Mouse (Mus musculus): ENCODE data around the gene Prkacb.
A peak's percentile ranks its signal among the peaks of the same experiment; 100 is the strongest.

Gene Prkacb

DNA sequence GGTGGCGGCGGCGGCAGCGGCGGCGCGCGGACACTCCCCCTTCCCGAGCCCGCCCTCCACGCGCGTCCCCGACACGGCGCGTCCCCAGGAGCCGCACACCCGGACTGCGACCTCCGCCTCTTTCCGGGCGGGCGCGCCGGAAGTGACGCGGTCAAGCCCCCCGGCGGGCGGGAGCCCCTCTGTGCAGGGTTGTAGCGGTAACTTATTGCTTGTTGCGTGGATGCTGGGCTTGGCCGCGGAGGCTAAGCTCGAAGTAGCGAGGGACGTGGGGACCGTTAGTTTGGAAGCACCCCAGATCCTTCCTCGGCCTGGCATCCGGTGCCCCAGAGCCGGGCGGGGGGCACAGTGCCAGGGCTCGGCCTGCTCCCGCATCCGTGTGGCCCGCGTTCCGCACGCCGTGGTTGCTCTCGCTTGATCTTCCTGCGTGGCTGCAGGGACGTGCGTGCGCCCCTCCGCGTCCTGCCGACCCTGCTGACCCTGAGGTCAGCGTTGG lies at the start of gene Prkacb:
TSS of gene Prkacb (minus strand) at position 90 of the 493 bp plus-strand sequence.
- peak; percentile 76 for DNase-seq (ENCODE audit: low read depth, low spot score)

GRCm38 (mm10) chr3:146860308-146860707 lies 47.5 kb upstream of the Prkacb start:
- no peak for DNase-seq (ENCODE audit: low read depth, low spot score)

DNA sequence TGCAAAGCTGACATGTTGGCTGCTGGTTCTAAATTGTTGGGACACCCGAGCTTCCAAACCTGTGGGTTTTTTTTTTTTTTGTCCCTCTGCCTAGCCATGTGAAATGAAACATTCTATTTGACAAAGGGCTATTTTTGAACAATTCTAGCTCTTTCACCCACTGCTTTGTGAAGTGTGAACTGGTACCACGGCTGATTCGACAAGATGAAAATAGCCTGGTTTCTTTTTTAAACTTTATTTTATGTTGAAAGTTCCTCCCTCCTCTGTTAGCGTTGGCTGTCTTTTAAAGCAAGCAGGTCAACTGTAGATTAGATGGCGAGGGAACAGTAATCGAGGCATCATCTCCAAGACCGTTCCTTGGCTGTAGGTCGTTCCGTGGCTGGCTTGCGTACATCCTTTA lies 44.6 kb upstream of the Prkacb start:
- DNase-seq (ENCODE audit: low read depth, low spot score): no peak

GRCm38 (mm10) chr3:146854473-146855087 lies 41.8 kb upstream of the Prkacb start:
- no peak for DNase-seq (ENCODE audit: low read depth, low spot score)

- DNase-seq (ENCODE audit: low read depth, low spot score): peak; percentile 77
Observed at GRCm38 (mm10) chr3:146851966-146852891, 39.4 kb upstream of the Prkacb start, which contains the start of gene Ttll7. Gene Ttll7, plus strand, starts transcription at chr3:146852367.

- DNase-seq (ENCODE audit: low read depth, low spot score): no peak
Observed at GRCm38 (mm10) chr3:146849360-146849759, 36.6 kb upstream of the Prkacb start.

DNA sequence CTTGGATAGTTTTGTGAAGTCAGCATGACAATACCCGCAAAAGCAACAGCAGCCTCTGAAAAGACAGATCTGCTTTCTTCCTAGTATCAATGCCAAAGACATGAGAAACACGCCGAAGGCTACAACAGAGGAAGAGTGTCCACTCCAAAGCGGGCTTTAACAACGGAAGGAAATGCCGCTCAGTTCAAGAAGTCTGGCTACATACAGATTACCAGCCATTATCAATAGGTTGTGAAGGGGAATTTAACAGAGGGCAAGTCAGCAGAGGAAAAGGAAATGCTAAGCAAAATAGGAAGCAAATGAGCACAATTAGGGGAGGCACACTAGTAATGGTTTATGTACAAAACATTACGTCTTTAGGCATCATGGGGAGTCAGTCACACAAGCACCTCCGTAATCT lies 35.3 kb upstream of the Prkacb start:
- no peak for DNase-seq (ENCODE audit: low read depth, low spot score)

- no peak for DNase-seq (ENCODE audit: low read depth, low spot score)
Observed at GRCm38 (mm10) chr3:146846237-146846636, 33.4 kb upstream of the Prkacb start.

GRCm38 (mm10) chr3:146843470-146843869 lies 30.7 kb upstream of the Prkacb start:
- no peak for DNase-seq (ENCODE audit: low read depth, low spot score)

GRCm38 (mm10) chr3:146842766-146843165 lies 30.0 kb upstream of the Prkacb start:
- no peak for DNase-seq (ENCODE audit: low read depth, low spot score)

GRCm38 (mm10) chr3:146820718-146821117 lies 7.9 kb upstream of the Prkacb start:
- DNase-seq (ENCODE audit: low read depth, low spot score): no peak

DNA sequence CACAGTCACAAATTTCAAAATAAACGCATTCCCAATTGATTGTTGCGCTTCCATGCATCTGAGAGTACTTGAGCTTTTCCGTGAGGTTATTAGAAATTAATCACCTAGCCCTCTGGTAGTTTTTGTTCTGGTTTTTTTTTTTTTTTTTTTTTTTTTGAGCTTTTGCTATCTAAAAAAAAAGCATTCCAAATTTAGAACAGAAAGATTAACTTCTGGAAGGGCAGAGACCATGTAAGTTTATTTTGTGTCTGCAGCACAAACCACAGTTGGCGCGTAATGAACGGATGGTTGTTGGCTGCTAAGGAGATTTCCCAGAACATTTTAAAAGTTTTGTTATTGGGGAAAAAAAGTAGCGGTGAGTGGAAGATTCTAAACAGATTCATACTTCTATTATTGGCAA lies 834 bp upstream of the Prkacb start:
- DNase-seq (ENCODE audit: low read depth, low spot score): no peak

DNA sequence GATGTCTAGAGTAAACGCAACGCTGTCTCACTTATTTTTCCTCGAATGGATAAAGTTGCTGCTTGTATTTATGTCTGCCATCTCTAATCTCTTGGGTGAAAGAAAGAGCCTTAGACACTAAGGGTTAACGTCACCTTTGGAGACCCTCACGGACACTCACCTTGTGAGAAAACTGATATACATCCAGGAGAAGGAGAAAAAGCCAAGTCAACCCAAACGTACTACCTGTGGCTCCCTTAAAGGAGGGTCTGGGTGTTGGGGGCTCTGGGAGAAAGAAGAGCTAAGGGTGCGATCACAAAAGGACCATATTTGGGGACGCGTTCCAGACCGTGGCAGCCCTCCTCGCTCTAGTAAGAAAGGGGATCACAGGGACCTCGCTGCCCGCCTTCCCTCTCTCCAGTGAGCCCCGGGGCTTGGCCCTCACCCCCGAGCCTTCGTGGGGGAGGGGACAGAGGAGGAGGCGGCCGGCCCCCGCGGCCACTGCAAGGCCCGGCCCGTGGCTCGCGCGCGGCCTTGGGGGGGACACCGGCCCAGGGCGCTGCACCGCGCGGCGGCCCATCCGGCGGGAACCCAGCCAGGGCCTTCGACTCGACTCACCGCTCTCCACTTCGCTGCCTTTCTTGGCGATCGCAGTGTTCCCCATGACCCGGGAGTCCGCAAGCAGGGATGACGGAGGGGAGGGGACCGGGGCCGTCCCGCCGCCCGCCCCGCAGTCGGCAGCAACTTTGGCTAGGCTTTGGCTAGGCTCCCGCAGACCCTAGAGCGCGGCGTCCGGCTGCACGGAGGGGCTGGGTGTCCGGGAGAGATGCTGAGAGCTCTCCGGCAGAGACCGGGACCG lies 530 bp downstream of the Prkacb start:
- DNase-seq (ENCODE audit: low read depth, low spot score): peak; percentile 14

DNA sequence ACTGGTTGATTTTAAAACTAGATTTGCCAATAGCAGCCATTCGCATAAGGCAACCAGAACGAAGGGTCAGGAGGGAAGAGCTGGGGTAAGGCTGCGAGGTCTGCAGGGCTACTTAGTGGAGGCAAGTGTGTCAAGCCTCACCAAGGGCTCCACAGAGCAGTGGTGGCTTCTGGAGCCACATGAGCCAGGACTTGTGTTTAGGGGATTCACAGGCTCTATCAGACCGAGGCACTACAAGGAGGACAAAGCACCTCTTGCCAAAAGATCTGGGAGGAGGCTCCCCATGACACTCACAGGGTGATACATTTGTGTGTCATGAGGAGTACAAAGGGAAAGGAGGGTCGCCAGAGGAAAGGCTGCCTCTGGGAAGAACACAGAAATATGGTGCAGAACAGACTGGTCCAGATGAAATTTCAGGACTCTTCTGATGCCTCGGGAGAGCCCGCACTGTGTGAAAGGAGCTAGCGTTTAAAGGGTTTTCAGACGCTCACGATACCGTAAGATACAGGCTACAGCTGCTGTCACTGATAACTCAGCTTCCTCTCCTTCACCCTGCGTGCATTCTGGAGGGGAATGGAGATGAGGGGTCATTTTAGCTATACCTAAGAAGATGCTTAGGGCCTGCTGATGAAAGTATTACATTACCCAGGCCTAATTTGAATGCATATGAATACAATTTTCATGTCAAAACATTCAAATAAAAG lies 19.1 kb downstream of the Prkacb start:
- DNase-seq (ENCODE audit: low read depth, low spot score): no peak

DNA sequence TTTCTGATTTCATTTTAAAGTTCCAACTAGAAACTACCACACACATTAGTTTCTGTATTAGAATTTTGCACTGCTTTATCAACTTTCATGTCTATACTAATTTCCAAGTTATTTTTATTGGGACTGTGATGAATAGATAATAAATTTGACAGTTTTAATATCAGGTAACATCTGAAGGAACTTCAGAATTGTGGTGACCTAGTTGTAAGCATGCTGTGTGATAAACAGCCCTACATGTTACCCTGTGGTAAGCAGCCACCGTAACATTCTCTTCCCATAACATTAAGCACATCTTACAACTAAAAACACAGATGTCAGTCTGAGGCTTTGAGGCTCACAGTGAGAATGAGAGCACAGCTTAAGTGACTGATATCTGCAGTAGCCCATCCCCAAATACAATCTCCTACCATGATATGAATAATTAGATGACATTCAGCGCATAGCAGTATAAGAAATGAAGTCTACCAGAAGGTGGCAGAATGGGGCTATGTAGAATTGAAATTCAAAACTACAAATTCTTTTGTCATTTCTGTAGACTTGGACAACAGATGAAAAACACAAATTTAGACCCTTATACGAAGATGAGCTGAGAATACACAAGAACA lies 20.5 kb downstream of the Prkacb start:
- DNase-seq (ENCODE audit: low read depth, low spot score): no peak

DNA sequence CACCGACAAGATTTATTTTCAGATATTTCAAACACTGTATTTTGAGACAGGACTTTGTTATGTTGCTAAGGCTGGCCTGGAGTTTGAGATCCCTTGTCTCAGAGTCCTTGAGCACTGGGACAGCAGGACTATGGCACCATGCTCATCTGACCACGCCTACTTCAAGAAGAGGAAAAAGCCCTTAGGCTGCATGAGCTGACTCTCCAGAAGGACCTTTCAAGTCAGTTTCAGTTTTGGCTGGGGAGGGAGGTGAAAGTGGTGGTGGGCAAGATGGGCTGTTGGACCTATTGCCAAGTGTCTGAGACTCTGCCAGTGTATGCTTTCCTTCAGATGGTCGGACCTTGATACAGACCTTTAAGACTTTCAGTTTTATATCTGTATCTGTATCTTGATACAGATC lies 28.6 kb downstream of the Prkacb start:
- no peak for DNase-seq (ENCODE audit: low read depth, low spot score)

DNA sequence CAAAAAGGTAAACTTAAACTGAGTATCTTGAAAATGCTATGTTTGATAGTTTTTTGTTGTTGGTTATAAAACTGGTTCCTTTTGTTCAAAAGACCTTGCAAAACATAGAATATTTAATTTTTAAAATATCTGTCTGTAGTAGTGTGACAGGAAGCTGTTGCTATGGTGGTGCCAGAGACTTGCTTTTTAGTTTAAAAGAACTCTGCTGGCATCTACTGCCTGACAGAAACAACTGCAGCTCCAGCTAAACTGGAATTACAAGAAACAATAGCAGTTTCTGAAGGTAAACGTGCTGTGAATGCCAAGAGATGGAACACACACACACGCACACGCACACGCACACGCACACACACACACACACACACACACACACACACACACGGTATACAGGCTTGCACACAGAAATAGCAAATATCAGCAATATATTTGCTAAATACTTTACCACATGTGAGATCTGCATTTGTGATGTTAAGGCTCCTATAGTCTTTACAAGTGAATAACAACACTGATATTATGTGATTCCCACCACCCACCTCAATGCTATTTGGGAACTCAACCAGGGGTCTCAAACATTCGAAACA lies 29.1 kb downstream of the Prkacb start:
- DNase-seq (ENCODE audit: low read depth, low spot score): no peak

DNA sequence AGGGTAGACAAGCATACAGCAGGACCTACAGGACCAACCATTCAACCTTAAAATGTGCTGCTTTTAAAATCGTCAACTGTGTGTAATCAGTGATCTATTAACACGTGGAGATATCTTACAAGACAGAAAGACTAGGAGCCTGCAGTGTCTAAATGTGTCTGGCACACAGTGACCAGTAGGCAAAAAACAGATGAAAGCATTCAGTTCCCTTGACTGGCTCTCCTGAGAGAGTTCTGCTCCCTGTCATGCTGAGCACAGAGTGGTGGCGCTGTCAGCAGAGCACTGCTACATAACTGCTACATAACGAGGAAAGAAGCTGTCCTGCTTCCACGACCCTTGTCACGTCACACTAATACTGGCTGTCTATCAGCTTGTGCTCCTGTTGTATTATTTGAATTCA lies 30.2 kb downstream of the Prkacb start:
- DNase-seq (ENCODE audit: low read depth, low spot score): no peak

GRCm38 (mm10) chr3:146781131-146781530 lies 31.7 kb downstream of the Prkacb start:
- no peak for DNase-seq (ENCODE audit: low read depth, low spot score)

- no peak for DNase-seq (ENCODE audit: low read depth, low spot score)
Observed at GRCm38 (mm10) chr3:146780241-146780640, 32.5 kb downstream of the Prkacb start.

All from ES-CJ7 (cell line).